Mouse (Mus musculus) layer of hippocampus, adult 2 months (tissue): ENCODE data around the gene Gm17657. TPM values are rescaled to one million over a fixed set of nuclear protein-coding genes. Genes with fewer than 3 reads are reported as not detected.

Experiments
- DNase-seq, 2 experiments: peaks; one replicate each; pipeline ENCODE4 v3.0.0; 2022; ENCODE audit warnings: low spot score in 2 of 2
- H3K27ac ChIP-seq: fragments of 200-600 bp; 2 replicates; pipeline ENCODE4 v1.8.1; 2022
- H3K4me3 ChIP-seq: fragments of 200-600 bp; 2 replicates; pipeline ENCODE4 v1.8.1; 2022; ENCODE audit warnings: mild to moderate bottlenecking
- CTCF ChIP-seq: fragments of 200-600 bp; conservative IDR thresholded peaks from 2 replicates; pipeline ENCODE4 v1.8.1; 2022; ENCODE audit warnings: antibody characterized with exemption, mild to moderate bottlenecking, moderate library complexity
- total RNA-seq, 2 experiments: library from RNA; stranded (reverse); gene quantifications; 2 replicates each; pipeline ENCODE4 v1.2.3; 2021

The Gm17657 gene
- total RNA-seq, 2 experiments from 2014 or later: not detected

DNA sequence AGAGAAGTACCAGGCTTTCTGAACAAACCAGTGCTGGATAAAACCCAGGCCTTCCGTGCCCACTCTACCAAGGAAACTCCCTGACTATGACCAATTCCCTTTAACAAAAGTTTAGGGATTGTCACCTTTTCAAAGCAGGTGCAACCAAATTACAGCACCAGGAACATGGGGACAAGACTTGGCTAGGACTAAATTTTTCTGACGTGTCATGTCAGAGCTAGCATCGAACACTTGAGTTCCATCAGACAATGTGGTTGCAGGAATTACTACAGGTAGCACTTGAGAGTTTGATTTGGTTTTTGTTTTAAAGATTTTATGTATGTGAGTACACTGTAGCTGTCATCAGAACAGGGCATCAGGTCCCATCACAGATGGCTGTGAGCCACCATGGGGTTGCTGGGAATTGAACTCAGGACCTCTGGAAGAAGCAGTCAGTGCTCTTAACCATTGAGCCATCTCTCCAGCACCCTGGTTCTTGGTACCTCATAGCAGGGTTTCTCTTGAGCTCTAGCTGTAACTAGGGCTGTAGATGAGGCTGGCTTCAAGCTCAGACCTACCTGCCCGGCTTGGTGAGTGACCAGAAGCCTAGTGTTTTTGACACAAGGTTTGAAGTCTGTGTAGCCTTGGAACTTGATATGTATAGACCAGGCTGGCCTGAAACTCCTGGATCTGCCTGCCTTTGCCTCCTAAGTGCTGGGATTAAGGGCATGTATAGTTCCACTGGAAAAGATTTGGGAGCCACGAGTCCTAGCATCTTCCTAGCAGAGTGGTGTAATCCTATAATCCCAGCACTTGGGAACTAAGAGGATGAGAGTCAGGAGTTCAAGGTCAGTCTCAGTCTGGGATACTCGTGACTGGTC lies 53.0 kb downstream of the Gm17657 start:
- no peak for DNase-seq
- no peak for TF ChIP-seq CTCF
- no peak overlapping the region for H3K27ac ChIP-seq
- H3K4me3 ChIP-seq: no peak overlapping the region

DNA sequence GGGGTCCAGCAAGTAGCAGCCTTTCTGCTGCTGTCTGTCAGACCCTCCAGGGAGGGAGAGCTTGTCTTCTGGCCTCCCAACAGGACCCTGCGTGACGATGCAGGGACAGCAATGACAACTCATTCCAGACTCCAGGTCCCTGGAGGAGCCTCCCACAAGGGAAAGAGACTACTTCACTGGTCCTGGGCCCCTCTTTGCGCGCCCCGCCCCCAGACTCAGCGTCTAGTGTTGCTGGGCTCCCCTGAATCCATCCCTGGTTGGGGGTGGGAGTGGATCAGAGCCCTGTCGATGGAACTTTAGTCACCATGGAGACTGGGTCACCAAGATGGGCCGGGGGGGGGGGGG lies 54.7 kb downstream of the Gm17657 start:
- no peak for TF ChIP-seq CTCF
- no peak overlapping the region for H3K4me3 ChIP-seq
- no peak for DNase-seq

DNA sequence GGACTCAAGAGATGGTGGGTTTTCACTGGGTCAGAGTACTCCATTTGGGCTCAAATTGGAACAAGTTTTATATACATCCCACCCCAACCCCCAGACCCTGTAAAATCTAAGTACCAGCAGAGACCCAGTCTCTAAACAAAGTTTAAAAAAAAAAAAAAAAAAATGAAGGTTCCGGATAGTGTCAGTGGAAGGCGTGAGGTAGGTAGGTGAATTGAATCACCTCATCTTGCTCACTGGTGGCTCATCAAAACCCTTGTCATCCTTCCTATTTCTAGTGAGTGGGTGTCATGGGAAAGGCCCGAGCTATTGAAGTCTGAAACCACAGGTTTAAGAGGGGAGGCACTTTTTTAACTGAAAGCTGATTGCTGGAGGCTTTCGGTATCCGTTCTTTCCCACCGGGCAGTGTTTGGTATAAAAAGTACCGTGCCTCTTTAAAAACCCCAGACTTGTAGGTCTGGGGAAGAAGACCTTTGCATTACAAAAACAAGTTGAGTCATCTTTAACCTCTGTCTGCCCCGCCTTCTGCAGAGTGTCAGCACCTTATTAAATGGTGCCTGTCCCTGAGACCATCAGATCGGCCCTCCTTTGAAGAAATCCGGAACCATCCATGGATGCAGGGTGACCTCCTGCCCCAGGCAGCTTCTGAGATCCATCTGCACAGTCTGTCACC lies 55.2 kb downstream of the Gm17657 start:
- DNase-seq: no peak
- Histone ChIP-seq H3K27ac (no peak overlapping the region), H3K4me3 (no peak overlapping the region)
- TF ChIP-seq CTCF: no peak

More for the DNA sequence above, 54.7 kb downstream of the Gm17657 start:
- H3K27ac ChIP-seq: no peak overlapping the region

DNA sequence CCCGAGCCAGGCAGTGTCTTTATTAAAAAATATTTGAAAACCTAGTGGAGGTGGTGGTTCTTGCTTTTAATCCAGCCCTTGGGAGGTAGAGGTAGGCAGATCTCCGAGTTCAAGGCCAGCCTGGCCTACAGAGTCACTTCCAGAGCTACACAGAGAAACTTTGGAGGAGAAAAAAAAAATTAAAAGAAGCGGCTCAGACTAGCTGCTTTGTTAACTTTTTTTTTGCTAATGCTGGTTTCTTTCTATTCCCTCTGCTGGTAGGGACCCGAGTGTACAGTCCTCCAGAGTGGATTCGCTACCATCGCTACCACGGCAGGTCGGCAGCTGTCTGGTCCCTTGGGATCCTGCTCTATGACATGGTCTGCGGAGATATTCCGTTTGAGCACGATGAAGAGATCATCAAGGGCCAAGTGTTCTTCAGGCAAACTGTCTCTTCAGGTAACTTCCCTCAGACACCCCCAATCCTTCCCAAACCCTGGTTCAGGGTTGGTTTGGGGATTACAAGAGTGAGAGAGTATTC lies 55.9 kb downstream of the Gm17657 start:
- no peak for TF ChIP-seq CTCF
- no peak for DNase-seq
- no peak overlapping the region for H3K4me3 ChIP-seq
- H3K27ac ChIP-seq: peak overlapping the region; percentile 24; the same call in 1 of the 2 replicates

DNA sequence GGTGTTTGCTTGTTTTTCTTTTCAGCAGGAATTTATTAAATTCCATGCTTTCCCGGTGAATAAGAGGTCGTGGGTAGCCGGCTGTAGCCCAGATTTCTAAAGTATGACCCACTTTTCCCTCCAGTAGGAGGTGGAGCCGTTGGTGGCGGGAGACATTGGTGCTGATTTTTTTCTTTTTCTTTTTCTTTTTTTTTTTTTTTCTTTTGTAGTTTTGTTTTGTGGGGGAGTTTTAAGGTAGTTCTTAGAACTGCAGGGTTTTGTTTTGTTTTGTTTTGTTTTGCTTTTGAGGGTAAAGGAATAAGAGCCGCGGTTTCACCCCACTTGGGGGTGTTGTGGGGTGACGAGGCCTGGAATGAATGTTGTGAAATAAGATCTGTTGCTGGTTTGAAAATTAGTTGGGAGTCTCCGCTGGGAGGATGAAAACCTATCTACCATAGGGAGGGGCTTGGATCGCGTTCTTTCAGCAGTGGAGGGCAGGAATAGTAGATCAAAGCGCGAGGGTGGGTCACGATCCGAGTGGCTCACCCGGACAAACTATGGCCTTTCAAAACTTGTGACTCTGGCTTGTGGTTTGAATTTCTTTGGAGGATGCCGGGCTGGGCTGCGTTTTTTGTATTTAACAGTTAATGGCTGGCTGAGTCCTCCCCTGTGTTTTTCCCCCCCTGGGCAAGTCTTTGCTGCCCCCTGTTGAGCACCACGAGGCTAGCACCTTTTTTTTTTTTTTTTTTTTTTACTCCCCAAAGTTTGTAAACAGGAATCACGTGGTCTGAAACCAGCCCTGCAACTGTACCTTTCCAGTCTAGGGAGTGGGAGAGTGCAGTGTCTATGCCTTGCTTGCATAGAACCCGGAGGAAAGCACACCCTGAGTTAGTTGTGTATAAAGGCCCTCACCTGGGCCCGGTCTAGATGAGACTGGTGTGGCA lies 56.9 kb downstream of the Gm17657 start:
- Histone ChIP-seq H3K27ac (peak overlapping the region; percentile 84), H3K4me3 (peak overlapping the region; percentile 78)
- peak; percentile 82 for TF ChIP-seq CTCF
- DNase-seq: peak in 1 of 2 experiments; percentile 46

DNA sequence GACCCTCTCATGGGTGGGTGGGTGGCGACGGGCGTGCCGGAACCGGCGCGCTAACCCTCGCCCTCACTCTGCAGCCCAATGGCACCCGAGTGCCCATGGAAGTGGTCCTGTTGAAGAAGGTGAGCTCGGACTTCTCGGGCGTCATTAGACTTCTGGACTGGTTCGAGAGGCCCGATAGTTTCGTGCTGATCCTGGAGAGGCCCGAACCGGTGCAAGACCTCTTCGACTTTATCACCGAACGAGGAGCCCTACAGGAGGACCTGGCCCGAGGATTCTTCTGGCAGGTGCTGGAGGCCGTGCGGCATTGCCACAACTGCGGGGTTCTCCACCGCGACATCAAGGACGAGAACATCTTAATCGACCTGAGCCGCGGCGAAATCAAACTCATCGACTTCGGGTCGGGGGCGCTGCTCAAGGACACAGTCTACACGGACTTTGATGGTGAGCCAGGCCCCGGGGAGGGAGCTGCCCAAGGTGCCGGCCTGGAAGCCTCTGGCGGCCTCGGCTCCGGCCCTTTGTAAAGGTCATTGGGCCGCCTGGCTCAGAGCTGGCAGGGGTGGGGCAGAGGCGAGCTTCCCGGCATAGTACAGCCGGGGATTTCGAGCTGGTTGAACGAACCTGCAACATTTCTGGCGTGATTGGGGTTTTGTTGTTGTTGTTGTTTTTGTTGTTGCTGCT lies 57.7 kb downstream of the Gm17657 start:
- peak in 1 of 2 experiments; percentile 12 for DNase-seq
- Histone ChIP-seq H3K4me3 (peak overlapping the region; percentile 78), H3K27ac (peak overlapping the region; percentile 84)
- TF ChIP-seq CTCF: no peak

DNA sequence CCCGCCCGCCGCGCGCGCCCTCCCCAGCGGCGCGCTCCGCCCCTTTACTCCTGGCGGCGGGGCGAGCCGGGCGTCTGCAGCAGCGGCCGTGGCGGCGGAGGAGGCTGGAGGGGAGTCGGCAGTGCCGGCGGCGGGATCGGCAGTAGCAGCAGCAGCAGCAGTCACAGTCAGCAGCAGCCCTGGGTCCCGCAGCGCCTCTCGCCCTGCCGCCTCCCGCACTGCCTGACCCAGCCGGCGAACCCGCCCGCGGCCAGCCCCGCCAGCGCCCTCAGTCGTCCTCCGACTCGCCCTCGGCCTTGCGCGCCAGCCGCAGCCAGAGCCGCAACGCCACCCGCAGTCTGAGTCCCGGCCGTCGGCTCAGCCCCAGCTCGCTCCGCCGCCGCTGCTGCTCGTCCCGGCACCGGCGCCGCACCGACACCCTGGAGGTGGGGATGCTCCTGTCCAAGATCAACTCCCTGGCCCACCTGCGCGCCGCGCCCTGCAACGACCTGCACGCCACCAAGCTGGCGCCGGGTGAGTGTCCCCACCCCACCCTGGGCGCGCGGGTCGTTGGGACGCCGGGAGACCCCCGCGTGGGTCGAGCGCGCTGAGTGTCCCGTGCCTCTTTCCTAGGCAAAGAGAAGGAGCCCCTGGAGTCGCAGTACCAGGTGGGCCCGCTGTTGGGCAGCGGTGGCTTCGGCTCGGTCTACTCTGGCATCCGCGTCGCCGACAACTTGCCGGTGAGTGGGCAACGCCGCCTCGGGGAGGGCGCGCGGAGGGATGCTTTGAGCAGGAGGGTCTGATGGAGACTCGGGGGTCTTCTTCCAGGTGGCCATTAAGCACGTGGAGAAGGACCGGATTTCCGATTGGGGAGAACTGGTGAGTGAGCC lies 58.5 kb downstream of the Gm17657 start, which contains the start of gene Pim1:
Pim1 (plus strand) TSS at position 41 of the 869 bp plus-strand sequence.
- DNase-seq: peak in 1 of 2 experiments; percentile 38
- peak; percentile 38 for TF ChIP-seq CTCF
- Histone ChIP-seq H3K27ac (peak within 1 kb of the TSS; percentile 84), H3K4me3 (peak within 1 kb of the TSS; percentile 78)

DNA sequence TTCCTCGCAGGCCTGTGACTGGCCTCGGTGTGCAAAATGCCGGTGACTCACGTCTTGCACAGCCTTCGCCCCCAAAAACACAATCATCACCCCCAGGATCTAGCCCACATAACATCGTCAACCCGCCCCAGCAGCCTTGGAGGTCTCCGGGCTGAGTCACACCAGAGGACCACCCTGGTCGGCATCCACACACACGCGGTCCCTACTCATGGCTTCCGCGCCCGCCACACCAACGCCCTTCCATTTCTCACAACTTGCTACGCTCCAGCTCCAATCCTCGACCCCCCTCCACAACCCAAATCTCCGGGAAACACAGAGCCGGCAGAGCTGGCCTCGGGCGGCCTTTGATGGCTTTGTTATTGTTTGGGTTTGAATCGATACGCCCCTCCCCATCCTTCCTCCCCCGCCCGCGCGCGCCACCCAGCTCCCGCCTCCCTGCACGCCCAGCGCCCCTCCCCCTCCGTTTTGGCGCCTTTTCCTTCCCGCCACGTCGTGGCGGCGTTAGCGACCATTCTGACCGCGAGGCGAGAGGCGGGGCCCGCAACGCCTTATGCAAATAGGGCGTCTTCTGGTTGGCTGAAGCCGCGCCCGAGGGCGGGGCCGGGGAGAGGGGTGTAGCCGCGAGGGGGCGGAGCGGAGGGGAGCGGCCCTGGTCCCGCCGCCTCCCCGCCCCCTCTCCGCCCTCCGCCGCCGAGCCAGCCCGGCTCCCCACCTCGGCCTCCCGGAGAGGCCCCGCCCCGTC lies 59.3 kb downstream of the Gm17657 start:
- H3K4me3 ChIP-seq: peak overlapping the region; percentile 69
- H3K27ac ChIP-seq: peak overlapping the region; percentile 84
- DNase-seq: peak; percentile 95
- peak; percentile 36 for TF ChIP-seq CTCF

DNA sequence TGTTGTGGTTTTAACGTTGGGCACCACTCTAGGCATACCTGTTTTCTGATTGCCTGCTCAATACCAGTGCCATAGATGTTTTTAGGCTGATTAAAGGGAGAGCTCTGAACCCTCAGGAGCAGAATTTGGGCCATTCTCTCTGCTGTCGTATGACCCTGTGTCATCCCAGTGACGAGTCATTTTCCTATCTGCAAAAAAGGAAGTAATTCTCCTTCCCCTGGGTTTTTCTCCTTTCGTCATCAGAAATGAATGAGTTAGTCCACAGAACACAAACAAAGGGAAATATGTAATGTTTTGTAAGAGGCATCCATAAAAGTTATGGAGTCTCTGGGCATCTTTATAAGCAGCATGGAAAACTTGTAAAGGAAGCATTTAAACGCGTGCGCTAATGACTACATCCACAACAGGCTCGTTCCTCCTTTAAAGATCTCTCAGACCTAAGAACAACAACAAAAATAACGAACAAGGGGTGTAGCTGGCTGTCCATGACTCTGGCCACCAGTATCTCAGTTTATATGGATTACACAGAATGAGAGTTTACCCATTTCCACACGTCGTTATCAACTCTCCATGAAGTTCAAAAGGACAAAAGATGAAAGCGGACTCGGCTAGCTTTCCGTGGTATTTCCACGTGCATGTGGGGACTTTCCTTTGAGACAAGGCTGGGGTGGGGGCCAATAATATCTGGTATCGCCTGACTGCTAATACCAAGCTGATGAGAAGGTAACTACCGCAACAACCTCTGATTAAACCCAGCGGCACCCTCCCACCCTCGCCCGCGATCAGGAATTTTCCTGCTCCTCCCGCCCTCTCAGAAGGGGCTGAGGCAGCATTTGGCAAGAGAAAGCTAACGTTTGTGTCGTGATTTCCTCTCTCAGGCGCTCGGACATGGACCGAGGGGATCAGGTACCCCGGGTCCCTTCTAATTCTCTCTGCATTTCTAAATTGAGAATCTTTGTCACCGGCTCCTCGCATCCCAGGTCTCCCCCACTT lies 60.2 kb downstream of the Gm17657 start:
- DNase-seq: no peak
- TF ChIP-seq CTCF: no peak
- peak overlapping the region; percentile 84 for H3K27ac ChIP-seq
- H3K4me3 ChIP-seq: peak overlapping the region; percentile 69
